8 mouse cellular contexts compared by ENCODE assay signal in genomic region chr7:134960871-134961270, GRCm38 (mm10). TPM values are rescaled to one million over a fixed set of nuclear protein-coding genes. Genes with fewer than 3 reads are reported as not detected.
DNase-seq lines count a peak whose midpoint lies in the region; ATAC-seq and TF ChIP-seq lines count a peak whose summit lies in the region.

No protein-coding gene starts in this region.

- H3K4me3 ChIP-seq in lung, adult 2 months (replicated peaks; ENCODE audit: extremely low read depth, low read depth, low read length) = no peak overlapping the region
- H3K4me3 ChIP-seq in bone marrow macrophage, adult 2 months (ENCODE audit: insufficient read depth, low read length) = no peak overlapping the region

- no peak for TF ChIP-seq POLR2A in lung, adult 2 months (IDR thresholded peaks at IDR 0.05; ENCODE audit: borderline replicate concordance, extremely low read depth, low read depth, low read length)
- no peak for TF ChIP-seq POLR2A in bone marrow macrophage, adult 2 months (IDR thresholded peaks at IDR 0.05; ENCODE audit: borderline replicate concordance, low read depth, low read length)

- peak; percentile 51 for TF ChIP-seq CTCF in lung, adult 2 months (IDR thresholded peaks at IDR 0.05; ENCODE audit: insufficient read depth, low read length)
- TF ChIP-seq CTCF in bone marrow macrophage, adult 2 months (IDR thresholded peaks at IDR 0.05; ENCODE audit: low read depth, low read length) = peak; percentile 50

- ATAC-seq in megakaryocyte progenitor cell, adult 5-6 weeks (replicated peaks; ENCODE audit: poor library complexity) = peak; percentile 50; the same call in 1 of the 2 replicates

- WGBS in lung, adult 2 months = 70% methylated on average over 4 of the region's 4 CpGs

- H3K4me1 ChIP-seq in lung, adult 2 months (ENCODE audit: control insufficient read depth, insufficient read depth, low read length) = no peaks in the 10 kb centered on the region; the same call in 1 of the 2 replicates
- no peaks in the 10 kb centered on the region for H3K4me1 ChIP-seq in bone marrow macrophage, adult 2 months (ENCODE audit: control insufficient read depth, insufficient read depth, low read length)

- DNase-seq in adrenal gland, adult 2 months = peak; percentile 27
- no peak for DNase-seq in adrenal gland, postnatal 4 days (ENCODE audit: low spot score in 2 of 2)
- no peak for DNase-seq in lung, adult 2 months
- no peak for DNase-seq in lung, postnatal 10 days
- DNase-seq in right cerebral cortex, postnatal 36 days (ENCODE audit: low spot score in 2 of 2) = no peak
- no peak for DNase-seq in spleen, adult 18-20 months

- H3K27ac ChIP-seq in bone marrow macrophage, adult 2 months (ENCODE audit: insufficient read depth, low read depth, low read length) = no peak overlapping the region

RNA-seq across cellular contexts. Expression of gene Fam196a, which starts 22.6 kb away (rescaled TPM):
- 1 to 10 TPM; 3.8 to 4.2 TPM for total RNA-seq in adrenal gland, adult 2 months (2021)
- 2.3 and 2.6 TPM in 2 replicates for polyA plus RNA-seq in adrenal gland, adult 2 months (2012; rRNA removed)
- total RNA-seq in adrenal gland, postnatal 4 days (2021) = 1 to 10 TPM; 3.6 to 4.7 TPM
- polyA plus RNA-seq in lung, adult 2 months (2012; rRNA removed) = 0.29 and 0.82 TPM in 2 replicates
- polyA plus RNA-seq in bone marrow macrophage, adult 2 months (2012; ENCODE audit: insufficient read depth, insufficient read length, missing spikeins) = not detected in 2 replicates
- total RNA-seq in megakaryocyte progenitor cell, adult 5-6 weeks (2015) = not detected in 2 replicates
- not detected in 2 replicates for total RNA-seq in megakaryocyte progenitor cell, adult 5-6 weeks (2017)

Comparison
In these comparisons a context has a peak if more than half of its experiments do, and no peak if none do; other contexts are left out.
1. RNA of gene Fam196a, which starts 22.6 kb away (total RNA-seq): 3.6 to 4.7 TPM in adrenal gland, postnatal 4 days and 3.8 to 4.2 TPM in adrenal gland, adult 2 months; not detected in megakaryocyte progenitor cell, adult 5-6 weeks; every median in the first group is over 4 times any median in the second.